Mouse (Mus musculus): ENCODE results near the gene Masp1.

Gene Masp1

GRCm38 (mm10) chr16:23515766-23516165 lies 4.8 kb downstream of the Masp1 start:
- no peak for ATAC-seq (ENCODE audit: insufficient number of reproducible peaks, low FRiP score, low TSS enrichment)

GRCm38 (mm10) chr16:23513401-23513800 lies 7.2 kb downstream of the Masp1 start:
- no peak for ATAC-seq (ENCODE audit: insufficient number of reproducible peaks, low FRiP score, low TSS enrichment)

DNA sequence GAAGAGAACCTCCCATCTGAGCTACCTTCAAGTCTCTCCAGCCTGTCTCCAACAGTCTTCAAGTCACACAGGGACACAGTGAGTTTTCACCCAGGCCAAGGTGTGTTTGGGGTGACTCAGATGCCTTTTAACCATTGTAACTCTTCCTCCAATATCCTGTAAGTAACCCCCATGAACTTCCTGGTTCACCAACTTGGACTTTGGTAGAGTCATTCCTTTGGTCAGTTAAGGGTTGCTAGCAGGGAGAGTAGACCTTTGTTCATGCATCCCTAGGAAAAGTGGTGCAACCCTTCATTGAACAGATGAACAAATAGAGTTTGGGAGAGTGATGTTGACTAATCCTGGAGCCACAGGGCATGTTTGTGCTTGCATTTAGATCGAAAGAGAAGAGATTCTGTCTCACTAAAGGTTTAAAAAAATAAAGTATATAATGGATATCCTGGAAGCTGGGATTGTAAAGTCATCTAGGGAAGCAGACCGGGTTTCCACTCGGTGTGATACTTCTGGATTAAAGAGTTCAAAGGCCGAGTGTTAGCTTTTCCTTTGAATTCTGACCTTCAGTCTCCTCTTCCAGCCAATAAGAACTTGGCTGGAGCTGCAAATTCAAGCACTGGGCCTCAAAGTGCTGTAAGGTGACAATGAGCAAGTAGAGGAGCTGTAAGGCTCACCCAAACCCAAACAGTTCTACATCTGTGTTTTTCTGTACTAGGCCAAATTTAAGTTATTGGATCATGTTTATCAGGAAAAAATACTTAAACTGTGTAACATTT lies 9.3 kb downstream of the Masp1 start:
- ATAC-seq (ENCODE audit: insufficient number of reproducible peaks, low FRiP score, low TSS enrichment): no peak

- no peak for ATAC-seq (ENCODE audit: insufficient number of reproducible peaks, low FRiP score, low TSS enrichment)
Measured at GRCm38 (mm10) chr16:23505904-23506687, 14.5 kb downstream of the Masp1 start.

DNA sequence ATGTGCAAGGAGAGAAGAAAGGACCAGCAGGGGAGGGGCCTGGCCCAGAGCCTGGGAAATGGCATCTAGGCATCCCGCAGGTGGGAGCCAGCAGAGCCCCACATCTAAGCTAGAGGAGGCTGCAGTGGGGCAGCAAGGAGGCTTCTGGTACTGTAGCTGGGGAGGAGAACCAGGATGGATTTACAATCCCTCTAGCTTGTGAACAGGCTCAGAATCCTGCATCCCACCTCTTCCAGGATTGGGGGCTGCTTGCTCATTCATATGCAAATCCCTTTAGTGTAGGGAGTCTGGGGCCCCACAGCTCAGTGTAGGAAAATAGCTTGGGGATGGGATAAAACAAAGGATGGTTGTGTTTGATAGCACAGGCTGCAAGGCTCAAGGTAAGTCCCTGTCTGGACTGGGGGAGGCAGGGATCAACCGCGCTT lies 16.3 kb downstream of the Masp1 start:
- no peak for ATAC-seq (ENCODE audit: insufficient number of reproducible peaks, low FRiP score, low TSS enrichment)

GRCm38 (mm10) chr16:23503351-23503750 lies 17.3 kb downstream of the Masp1 start:
- ATAC-seq (ENCODE audit: insufficient number of reproducible peaks, low FRiP score, low TSS enrichment): no peak

DNA sequence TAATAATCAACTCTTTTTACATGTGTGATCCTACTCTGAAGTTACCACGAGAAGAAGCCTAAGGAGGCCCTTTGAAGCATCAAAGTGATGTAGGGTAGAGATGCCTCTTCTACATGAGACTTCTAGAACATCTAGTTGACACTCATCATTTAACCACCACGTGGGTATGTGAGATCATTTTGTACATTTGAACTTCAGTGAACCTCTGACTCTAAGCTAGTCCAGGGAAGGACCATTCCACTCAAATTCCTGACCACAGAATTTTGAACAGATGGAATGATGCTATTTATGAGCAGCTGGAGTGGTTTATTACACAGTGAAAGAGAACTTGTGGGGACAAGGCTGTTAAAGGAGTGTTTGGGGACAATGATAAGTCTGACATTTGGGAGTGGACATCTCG lies 18.1 kb downstream of the Masp1 start:
- no peak for ATAC-seq (ENCODE audit: insufficient number of reproducible peaks, low FRiP score, low TSS enrichment)

DNA sequence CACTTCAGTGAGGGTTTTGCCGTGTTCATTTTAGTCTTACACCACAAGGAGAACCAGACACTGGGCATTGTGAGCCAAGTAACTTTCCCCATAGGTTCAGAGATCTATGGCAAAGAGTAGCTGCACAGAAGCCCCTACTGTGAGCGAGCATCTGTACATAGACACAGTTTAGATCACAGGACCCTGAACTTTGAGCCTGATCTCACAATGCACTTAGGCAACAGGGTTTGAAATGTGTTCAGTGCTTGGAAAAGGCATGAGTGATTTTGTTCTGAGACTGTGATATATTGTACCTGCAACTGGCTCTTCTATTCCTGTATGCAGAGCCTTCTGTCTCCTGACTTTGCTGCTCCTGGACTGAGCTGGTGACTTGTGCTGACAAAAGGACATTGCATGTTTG lies 19.3 kb downstream of the Masp1 start:
- ATAC-seq (ENCODE audit: insufficient number of reproducible peaks, low FRiP score, low TSS enrichment): no peak

- no peak for ATAC-seq (ENCODE audit: insufficient number of reproducible peaks, low FRiP score, low TSS enrichment)
Measured at GRCm38 (mm10) chr16:23500558-23500957, 20.1 kb downstream of the Masp1 start.

GRCm38 (mm10) chr16:23498691-23499131 lies 21.9 kb downstream of the Masp1 start:
- no peak for ATAC-seq (ENCODE audit: insufficient number of reproducible peaks, low FRiP score, low TSS enrichment)

GRCm38 (mm10) chr16:23497881-23498280 lies 22.7 kb downstream of the Masp1 start:
- ATAC-seq (ENCODE audit: insufficient number of reproducible peaks, low FRiP score, low TSS enrichment): no peak

GRCm38 (mm10) chr16:23497440-23497839 lies 23.2 kb downstream of the Masp1 start:
- ATAC-seq (ENCODE audit: insufficient number of reproducible peaks, low FRiP score, low TSS enrichment): no peak

DNA sequence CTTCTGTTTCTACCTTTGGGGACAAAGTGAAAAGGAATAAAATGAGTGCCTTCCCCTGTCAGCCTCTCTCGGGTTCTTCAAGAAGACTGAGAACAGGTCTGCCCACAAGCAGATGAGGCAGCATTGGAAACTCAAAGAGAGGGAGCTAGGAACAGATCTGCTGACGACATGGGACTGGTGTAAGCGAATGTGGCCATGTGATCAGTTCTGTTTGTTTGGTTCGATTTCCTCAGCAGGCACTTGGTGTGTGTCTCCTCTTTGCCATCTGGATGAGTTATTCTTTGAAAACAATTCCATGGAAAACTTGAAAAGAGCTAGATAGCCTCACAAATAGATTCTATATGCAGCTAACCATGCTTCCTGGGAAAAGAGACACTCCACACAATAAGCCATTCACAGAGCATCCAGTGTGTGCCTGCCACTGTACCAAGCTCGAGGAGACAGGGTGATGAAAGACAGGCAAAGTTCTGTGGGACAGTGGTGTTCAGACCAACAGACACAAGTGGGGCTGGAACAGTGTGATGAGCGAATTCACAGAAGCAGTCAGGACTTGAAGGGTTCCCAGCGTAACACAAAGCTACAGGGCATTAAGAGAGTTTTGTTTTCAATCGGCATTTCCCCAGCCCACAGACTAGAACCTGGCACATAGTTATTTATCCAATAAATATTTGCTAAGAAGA lies 24.2 kb downstream of the Masp1 start:
- no peak for ATAC-seq (ENCODE audit: insufficient number of reproducible peaks, low FRiP score, low TSS enrichment)

GRCm38 (mm10) chr16:23492783-23493182 lies 27.8 kb downstream of the Masp1 start:
- no peak for ATAC-seq (ENCODE audit: insufficient number of reproducible peaks, low FRiP score, low TSS enrichment)

DNA sequence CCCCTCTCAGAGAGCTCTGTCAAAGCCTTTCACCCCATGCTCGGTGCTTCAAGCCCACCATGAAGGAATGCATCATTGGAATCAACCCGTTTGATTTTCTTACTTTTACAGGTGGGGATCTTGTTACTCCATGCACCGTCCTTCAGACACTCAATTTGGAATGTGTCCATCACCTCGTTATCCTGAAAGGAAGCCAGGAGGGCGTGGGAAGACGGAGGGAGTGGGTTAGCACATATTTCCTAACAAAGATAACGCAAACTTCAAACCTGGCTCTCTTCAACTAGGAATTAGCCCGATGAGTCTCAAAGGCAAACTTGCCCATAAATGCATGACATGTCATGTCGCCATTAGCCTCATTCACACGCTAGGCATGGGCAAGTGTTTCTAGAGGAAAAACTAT lies 37.3 kb downstream of the Masp1 start:
- no peak for ATAC-seq (ENCODE audit: insufficient number of reproducible peaks, low FRiP score, low TSS enrichment)

GRCm38 (mm10) chr16:23482846-23483245 lies 37.8 kb downstream of the Masp1 start:
- ATAC-seq (ENCODE audit: insufficient number of reproducible peaks, low FRiP score, low TSS enrichment): no peak

- no peak for ATAC-seq (ENCODE audit: insufficient number of reproducible peaks, low FRiP score, low TSS enrichment)
Measured at GRCm38 (mm10) chr16:23482218-23482617, 38.4 kb downstream of the Masp1 start.

GRCm38 (mm10) chr16:23479872-23480603 lies 40.6 kb downstream of the Masp1 start:
- no peak for ATAC-seq (ENCODE audit: insufficient number of reproducible peaks, low FRiP score, low TSS enrichment)

DNA sequence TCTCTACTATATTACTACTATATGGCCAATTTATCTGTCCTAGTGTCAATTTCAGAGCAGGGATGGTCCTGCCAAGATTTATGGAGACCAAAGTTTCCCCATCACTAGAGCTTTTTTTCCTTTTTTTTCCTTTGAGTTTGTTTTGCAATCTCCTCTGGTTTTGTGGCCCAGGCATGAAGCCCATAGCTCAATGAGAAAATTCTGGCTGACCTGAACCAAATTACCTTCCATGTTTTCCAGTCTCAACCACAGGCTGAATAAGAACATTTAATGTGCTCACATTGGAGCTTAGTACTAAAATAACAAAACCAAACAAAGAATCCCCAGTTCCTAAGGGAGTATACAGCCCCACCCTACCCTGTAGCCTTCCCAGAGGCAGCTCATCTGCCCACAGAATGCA lies 44.0 kb downstream of the Masp1 start:
- no peak for ATAC-seq (ENCODE audit: insufficient number of reproducible peaks, low FRiP score, low TSS enrichment)

DNA sequence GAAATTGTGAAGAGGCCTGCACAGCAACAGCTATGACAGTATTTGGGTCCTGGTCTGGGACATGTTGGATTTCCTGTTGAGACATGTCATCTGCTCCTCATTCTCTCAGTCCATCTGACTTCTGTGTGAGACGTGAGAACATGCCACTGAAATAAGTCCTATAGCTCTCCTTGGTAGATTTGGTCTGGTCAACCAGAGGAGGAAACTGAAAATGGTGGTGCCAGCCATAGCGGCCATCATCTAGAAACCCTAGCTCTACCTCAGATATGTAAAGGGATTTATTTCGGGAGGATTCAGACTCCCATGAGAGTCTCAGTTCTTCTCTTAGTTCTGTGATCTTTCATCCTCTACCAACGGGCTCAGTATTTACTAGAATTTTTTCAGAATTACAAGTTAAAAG lies 45.0 kb downstream of the Masp1 start:
- ATAC-seq (ENCODE audit: insufficient number of reproducible peaks, low FRiP score, low TSS enrichment): no peak

All from cerebellum, adult (tissue).